Mouse (Mus musculus) spleen, postnatal 10 days (tissue): ENCODE data around the gene Txndc12.
A peak's percentile ranks its signal among the peaks of the same experiment; 100 is the strongest.

Experiments
- DNase-seq, 2 experiments: peaks; one replicate each; pipeline ENCODE4 v3.0.0; 2021 to 2022; ENCODE audit warnings: low spot score in 2 of 2

Txndc12 gene

DNA sequence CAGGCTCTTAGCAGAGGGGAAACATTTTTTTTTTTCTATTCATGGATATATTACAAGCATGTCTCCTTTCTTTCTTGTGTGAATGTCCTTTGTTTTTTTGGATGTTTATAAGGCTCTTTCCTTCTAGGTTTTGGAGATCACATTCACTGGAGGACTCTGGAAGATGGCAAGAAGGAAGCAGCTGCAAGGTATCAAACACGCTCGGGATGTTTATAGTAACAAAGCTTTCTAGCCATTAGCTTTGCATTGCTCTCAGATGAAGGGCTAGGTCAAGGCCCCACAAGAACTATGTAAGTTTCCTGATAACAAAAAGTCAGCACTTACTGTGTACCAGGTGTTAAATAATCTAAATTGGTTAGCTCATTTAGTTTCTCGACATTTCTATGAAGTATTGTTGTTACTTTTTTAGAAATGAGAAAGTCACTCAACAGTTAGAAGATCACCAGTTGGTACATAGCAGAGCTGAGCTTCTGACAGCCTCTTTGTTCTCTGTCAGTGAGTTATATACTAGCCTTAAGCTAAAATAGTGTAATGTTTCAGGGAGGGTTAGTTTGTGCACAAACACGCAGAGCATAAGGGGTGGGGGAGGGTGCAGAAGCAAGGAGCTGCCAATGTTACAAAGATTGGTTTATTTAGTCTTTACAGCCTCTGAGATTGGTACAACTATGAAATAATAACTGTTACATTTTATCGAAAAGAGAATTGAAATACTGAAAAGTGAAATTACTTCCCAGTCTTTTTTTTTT lies 11.6 kb downstream of the Txndc12 start:
- DNase-seq: no peak

GRCm38 (mm10) chr4:108847715-108848504 lies 13.5 kb downstream of the Txndc12 start, which contains the start of gene Kti12:
Gene Kti12, plus strand, starts transcription at chr4:108847785.
- DNase-seq: peak; percentile 65 to 74

DNA sequence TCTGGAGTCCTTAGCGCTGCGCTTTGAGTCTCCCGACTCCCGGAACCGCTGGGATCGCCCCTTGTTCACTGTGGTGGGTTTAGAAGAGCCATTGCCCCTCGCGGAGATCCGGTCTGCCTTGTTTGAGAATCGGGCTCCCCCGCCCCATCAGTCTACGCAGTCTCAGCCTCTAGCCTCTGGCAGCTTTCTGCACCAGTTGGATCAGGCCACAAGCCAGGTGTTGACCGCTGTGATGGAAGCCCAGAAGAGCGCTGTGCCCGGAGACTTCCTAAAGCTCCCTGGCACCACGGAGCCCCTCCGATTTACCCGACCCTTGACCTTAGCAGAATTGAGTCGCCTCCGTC lies 14.1 kb downstream of the Txndc12 start, which contains the start of gene A730015C16Rik:
TSS of gene A730015C16Rik (minus strand) at position 115 of the 344 bp plus-strand sequence.
- peak; percentile 37 to 42 for DNase-seq

DNA sequence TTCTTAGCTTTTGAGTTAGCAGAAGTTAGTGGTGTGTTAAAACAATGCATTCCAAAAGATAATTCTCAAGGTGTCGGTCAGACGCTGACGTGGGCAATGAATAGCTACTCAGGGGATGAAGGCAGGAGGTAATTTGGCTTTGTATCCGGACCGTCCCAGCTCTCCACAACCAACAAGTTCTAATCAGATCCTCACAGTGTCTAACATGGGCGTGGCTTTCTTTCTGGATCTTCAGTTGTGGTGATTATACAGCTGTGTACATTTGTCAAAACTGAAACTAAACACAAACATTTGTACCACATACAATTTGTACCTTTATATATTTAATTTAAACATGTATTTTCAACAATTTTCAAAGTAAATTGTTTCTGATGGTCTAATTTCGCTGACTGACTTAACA lies 32.4 kb downstream of the Txndc12 start:
- no peak for DNase-seq

- DNase-seq: peak; percentile 60 to 81
Observed at GRCm38 (mm10) chr4:108869730-108870374, 35.5 kb downstream of the Txndc12 start.

DNA sequence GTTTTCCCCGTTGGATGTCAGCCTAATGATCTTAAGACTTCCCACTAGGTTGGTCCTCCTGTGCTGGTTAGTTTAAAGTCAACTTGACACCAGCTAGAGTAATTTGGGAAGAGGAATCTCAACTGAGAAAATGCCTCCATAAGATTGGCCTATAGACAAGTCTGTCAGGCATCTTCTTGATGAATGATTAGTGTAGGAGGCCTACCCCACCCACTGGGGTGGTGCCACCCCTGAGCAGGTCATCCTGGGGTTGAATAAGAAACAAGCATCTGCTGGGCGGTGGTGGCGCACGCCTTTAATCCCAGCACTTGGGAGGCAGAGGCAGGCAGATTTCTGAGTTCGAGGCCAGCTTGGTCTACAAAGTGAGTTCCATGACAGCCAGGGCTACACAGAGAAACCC lies 39.3 kb downstream of the Txndc12 start:
- no peak for DNase-seq

GRCm38 (mm10) chr4:108877901-108878300 lies 43.5 kb downstream of the Txndc12 start:
- DNase-seq: no peak

- peak; percentile 54 to 81 for DNase-seq
Observed at GRCm38 (mm10) chr4:108878963-108879822, 44.8 kb downstream of the Txndc12 start, which contains the start of gene Rab3b. Gene Rab3b, plus strand, starts transcription at chr4:108879063.

- no peak for DNase-seq
Observed at GRCm38 (mm10) chr4:108883815-108884214, 49.4 kb downstream of the Txndc12 start.

GRCm38 (mm10) chr4:108887456-108887855 lies 53.1 kb downstream of the Txndc12 start:
- no peak for DNase-seq

DNA sequence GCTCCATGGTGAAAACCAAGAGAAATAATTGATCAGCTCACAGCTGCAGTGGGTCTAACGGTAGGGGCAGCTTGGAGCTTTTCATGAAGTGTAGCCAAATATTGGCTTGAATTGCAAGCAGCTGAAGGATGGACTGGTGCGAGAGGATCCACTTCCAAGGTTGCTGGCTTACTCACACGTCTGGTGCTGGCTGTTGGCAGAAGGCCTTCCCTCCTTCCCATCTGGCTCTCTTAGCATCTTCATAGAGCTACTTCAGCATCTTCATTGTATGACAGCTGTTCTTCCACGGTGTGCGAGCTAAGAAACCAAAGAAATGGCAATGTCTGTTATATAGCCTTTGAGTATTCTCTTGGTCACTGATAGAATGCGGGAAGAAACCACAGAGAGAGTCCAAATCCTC lies 56.5 kb downstream of the Txndc12 start:
- DNase-seq: no peak

DNA sequence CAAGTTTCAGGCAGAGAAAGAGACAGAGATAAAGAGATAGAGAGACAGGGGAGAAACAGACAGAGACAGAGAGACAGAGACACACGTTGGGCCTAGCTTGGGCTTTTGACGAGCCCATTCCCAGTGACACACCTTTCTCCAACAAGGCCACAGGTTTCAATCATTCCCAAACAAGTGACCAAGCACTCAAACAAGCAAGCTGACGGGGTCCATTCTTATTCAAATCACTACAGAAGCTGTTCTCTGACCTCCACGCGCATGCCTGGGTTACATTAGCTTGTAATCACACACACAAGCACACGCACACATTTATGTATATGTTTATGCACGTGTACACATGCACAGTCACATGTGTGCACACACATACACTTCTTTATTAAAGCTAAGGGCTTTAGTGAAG lies 66.0 kb downstream of the Txndc12 start:
- no peak for DNase-seq

DNA sequence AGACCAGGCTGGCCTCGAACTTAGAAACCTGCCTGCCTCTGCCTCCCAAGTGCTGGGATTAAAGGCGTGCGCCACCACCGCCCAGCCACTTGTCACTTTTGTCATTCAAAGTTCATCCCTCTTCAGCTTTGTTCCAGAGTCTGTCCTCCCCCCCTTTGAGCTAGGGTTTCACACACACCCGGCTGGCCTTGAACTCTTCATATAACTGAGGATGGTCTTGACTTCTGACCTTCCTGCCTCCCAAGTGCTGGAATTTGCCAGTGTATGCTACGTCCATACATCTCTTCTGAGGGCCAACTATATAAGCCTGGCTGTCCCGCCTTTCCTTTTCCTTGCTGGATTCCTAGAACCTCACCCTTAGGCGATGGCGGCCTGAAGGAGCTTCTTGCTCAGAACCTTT lies 68.5 kb downstream of the Txndc12 start:
- no peak for DNase-seq

DNA sequence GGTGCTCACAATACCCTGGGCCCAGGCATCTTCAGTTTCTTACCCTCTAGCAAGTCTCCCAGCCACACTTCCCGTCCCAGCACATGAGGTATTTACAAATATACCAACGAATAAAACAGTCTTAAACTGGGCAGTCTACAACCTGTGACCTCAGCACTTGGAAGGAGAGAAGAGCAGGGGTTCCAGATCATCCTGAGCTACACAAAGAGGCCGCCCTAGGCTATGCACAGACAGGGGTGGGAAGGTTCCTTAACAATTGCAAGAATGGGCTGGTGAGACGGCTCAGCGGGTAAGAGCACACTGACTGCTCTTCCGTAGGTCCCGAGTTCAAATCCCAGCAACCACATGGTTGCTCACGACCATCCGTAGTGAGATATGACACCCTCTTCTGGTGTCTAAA lies 68.9 kb downstream of the Txndc12 start:
- DNase-seq: no peak

GRCm38 (mm10) chr4:108904076-108904475 lies 69.7 kb downstream of the Txndc12 start:
- no peak for DNase-seq

DNA sequence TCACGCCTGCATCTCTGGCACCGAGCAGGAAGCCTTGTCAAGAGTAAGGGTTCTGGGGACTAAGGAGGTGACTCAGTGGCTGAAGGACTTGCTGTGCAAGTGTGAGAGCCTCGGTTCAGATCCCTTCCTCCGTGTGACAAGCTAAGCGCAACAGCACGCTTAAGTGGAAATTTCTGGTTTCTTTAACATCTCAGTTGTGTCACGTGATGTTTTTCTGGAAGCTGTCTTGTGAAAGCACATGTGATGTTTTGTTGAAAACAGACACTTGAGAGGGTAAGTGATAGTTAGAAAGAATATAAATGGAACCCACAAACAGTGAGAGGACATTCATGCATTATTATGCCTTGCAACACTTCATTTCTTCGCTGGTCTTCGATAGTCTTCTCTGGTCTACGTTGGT lies 70.4 kb downstream of the Txndc12 start:
- no peak for DNase-seq

DNA sequence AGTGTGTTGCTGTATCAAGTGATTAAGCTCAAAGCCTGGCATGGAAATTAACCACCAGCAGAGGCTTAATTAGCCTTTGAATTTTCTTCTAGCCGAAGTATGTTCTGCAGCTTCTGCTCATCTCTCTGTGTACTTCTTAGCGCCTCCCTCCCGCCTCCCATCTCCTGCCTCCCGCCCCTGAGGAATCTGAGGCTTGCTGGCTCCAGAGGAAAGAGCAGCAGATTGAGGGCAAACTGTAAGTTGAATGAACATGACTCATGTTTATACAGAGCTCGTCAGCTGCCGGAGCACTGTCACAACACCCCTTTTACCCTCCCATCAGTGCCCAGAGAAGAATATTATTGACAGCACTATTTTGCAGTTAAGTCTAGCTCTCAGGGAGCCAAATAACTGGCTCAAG lies 71.5 kb downstream of the Txndc12 start:
- DNase-seq: no peak

- no peak for DNase-seq
Observed at GRCm38 (mm10) chr4:108907475-108907874, 73.1 kb downstream of the Txndc12 start.

DNA sequence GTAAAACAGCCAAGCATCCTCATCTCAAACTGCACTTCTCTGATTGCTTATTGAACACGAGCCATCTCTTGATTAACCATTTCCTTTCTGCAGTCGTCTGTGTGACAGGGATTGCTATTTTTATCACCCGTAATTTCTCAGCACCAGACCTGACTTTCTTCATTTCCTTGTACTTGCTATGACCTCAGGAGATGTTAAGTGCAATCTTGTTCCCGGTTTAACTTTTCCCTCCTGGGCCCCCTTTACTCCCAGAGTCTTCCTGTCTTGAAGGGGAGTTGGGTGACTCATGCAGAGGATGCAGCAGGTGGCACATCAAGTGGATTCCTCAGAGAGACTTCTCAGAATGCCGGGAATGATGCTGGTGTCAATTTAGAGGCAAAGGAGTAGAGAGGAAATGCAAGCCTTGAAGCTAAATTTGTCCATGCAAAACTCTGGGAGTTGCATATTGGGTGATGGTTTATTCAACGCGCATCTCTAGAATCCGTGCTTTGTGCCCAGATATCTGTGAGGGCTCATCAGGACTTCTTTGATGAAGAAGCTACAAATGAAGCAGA lies 75.5 kb downstream of the Txndc12 start:
- DNase-seq: no peak
